Mouse (Mus musculus) embryo, embryonic 11 days (tissue): ENCODE measurements at regions not wholly inside any gene's neighbourhood (a gene's known extent, or its start where the extent isn't known, plus 50 kb on each side); places are given as distances from the start of the nearest gene placed in this dataset.

ENCODE experiments used
- DNase-seq: peaks from one replicate; pipeline ENCODE4 v3.0.0-alpha.2; 2015

DNA sequence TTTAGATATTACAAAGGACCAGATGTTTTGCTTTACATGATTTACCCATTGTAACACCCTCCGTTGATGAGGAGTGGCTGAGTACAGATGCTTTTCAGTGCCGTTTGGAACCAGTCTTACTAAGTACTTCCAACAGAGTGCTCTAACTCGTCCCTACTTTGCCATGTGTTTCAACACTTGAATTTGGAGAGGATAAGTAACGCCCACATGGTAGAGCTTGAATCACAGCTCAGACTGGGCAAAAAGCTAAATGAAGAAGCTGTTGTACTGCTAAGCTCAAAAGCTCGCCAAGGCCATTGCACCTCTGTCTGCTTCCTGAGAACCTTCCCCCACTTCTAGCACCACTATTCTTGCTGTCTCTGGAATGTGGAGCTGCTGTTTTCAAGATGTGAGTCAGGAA is 471.1 kb downstream of the Nfib start:
- DNase-seq: no peak

DNA sequence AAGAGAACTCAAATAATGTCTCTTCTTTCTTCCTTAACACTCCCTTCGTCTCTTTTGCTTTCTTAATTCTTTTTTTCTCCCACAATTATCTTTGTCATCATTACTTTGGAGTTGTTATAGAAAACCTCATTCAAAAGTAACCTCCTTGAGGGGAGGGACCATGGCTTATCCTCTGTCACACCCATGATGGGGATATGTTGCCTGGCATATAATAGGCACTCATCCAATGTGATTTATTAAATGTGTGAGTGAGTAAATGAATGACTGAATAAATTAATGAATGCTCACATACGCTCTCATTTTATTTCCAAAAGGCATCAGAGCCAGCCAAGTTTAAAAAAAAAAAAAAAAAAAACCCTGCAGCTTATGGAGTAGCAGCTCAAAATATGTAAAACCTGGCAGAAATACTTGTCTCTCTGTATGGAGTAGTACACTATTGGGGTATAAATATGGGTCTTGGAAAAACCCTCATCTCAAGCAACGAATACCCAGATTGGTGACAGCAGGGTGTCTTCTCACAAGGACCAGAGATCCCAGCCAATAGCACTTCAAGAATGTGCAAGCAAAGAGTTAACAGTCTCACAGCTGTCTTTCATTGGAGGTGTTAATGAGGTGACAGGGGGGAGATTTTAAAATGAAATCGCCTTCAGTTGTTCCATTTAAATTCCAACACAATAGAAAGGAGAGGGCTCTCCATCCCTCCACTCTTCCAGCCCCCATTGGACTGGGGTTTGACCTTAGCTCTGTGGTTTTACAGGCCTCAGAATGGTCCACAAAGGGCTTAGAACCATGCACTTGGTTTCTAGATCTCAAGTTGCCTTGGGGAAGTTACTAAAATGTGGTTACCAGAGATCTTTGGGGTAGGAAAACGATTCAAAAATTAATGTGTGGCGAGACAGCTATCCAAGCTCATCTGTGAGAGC is 479.1 kb downstream of the Nfib start:
- no peak for DNase-seq

DNA sequence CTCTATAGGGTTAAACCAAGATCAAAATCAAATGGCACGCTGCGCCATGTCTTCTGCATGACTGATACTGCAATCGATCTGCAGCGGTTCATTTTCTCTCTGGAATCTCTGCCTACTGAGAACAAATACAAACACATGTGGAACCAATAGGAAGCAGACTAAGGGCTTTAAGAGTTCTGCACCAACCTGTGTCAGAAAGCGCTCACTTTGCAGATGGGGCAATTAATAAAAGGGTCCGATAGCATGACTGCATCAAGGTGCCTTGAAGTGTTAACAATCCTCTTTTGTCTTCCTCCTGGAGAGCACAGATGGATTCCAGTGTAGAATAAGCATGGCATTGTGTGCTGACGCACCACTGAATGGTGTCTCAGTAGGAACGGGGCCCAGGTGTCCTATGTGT is 484.8 kb downstream of the Nfib start:
- DNase-seq: peak; percentile 60

DNA sequence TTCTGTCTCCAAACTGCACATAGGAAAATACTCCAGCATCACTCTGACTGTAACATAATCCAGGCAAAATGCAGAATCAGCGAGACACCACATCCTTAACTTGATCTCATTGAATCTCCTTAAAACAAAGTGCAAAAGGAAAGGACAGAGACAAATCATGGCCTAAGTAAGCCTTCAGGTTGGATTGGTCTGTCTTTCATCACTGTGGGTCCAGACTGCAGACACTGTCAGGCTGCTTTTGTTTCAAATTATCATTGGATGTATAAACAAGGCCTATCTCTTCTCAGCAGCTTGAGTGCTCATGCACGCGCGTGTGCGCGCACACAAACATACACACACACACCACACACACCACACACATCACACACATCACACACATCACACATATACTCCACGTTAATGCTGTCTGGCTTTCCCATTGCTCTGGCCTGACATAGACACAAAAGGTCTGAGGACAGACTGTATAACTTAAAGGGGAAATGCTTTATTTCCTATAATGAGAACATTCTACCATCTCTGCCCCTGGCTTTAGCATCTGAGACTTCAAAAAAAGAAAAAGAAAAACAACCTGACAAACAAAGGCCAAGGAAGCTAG is 485.3 kb downstream of the Nfib start:
- DNase-seq: peak; percentile 26

DNA sequence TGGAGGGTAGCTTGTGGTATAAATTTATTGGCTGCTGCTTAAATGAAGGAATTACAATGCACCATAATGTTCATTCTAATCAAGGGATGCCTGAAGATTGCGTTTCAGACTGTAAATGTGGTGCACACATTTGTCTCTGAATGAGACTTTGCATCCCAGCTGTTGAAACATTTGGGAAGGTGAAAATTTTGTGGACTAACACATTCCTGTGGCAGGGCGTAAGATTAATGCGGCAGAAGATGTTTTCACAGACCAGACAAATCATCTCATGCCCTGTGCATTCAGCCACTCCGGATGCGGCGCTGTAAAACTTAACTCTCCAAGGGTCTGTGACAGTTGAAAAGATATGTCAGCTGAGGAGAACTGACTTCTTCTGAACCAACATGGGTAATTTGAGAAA is 486.9 kb downstream of the Nfib start:
- DNase-seq: no peak

DNA sequence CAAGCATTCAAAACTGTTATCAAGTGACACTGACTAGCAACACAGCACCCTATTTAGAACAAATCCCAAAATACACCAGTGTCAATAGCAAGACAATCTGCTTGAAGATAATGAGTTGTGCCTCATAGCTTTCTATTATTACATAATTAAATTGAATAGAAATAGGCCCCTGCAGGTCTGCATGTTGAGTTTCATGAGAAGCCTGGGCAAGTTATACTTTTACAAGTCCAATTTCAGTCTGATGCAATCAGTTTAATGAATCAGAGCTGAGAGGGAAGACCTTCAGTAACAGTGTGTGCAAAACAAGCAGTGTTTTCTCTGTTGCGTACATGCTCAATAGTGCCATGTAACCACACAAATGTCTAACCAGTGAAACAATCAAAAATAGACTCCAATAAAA is 498.5 kb downstream of the Nfib start:
- DNase-seq: no peak

DNA sequence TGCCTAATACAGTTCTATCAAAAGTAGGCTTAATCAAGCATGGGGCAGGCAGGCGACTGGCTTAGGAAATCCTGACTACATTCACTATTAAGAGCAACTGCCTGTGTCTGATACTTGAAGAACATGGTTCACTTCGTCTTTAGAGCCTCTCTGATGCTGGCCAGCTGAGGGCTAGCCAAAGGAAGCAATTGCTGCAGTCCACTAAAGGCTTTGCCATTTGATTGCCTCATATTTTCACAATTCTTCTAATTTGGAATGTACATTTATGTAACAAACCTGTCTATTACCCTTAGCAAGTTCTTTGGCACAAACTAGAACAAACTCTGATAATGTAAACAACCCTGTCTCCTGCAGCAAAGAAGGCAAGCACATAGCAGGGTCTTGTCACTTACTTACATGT is 505.2 kb downstream of the Nfib start:
- DNase-seq: no peak

DNA sequence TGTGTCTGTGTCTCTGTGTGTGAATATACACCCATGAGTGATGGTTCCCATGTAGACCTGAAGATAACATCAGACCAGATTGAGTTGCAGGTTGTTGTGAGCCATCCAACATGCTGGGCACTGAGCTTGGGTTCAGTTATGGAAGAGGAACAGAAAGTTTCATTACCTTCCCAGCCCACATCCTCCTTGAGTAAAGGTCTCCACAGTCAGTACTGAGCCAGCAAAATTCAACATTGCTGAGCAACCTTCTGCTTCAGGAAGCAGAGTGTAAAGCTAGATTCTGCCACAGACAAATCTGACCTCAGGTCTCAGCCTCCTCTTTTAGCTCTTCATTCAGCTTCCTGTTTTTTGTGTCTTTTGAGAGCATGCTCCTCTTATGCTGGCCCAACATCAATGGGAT is 506.4 kb downstream of the Nfib start:
- DNase-seq: no peak

DNA sequence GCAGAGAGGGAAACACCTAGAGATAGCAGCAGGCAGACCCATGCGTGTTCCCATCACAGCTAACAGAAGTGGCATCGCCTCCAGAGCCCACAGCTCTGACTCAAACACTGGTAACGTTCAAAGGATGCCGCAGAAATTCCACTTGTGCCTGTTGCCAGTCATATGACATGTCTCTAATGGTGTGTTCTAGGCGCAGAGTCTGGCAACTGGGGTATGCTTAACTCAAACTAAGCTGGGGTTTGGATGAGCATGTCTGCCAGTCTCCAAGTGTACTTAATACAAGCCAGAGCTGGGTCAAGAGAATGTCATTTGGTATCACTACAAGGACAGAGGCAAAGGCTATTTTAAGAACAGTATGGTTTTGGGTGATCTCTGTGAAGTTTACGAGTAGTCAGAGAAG is 507.9 kb downstream of the Nfib start:
- no peak for DNase-seq

DNA sequence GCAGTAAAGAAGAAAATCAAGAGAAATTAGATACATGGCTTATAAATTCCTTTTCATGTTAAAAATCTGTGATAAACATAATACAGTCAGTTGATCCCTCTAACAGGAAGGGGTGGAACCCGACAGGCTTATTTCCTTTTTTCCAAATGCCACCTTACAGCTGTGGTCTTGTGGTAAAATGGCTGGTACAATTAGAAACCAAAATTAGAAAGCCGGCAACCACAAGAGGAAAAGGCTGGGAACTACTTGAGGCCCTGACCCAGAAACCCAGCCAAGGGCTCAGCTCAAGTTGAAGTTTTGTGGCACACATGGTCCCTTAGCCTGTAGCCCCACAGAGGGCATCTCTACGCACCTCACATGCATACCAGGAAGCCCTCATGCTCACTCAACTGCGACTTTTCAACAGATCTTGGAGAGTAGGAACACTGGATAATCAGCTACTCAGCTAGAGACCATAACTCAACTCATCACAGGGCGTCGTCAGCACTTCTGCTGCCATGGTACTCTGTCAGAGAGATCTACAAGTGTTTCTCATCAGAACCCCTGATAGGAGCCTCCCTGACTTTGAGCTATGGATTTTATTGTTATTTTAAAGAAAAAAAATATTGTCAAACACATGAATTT is 509.4 kb downstream of the Nfib start:
- DNase-seq: peak; percentile 36

DNA sequence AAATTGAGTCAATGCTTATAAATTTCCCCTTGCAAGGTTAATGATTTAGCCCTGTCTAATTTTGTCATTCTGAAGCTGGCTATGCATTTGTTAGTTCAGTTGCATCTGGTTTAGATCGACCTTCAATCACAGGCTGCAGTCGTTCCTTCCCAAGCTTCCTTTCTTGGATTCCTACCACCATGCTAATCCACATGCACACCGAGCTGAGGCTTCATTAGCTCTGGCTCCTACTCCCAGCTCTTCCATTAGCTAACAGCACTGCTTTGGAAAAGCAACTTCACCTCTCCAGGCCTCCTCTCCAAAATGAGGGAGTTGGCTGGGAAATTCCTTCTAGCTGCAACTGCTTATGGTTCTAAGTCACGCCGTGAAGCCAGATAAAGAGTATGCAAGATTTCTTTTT is 511.6 kb downstream of the Nfib start:
- no peak for DNase-seq

DNA sequence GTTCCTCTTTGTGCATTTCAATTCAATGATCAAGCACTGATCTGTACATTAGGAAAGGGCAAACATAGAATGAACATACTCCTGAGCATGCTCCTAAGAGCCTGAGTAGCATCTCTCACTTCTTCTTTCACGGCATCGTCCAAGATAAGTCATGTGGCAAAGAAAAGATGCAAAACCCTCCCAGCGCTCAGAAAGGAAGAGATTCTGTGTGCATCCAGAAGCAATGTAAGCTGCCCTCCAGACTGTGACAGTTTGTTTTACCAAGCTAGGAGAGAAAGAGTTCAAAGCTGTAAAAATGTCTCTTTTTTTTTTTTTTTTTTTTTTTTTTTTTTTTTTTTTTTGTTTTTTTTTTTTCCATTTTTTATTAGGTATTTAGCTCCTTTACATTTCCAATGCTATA is 518.7 kb downstream of the Nfib start:
- no peak for DNase-seq

DNA sequence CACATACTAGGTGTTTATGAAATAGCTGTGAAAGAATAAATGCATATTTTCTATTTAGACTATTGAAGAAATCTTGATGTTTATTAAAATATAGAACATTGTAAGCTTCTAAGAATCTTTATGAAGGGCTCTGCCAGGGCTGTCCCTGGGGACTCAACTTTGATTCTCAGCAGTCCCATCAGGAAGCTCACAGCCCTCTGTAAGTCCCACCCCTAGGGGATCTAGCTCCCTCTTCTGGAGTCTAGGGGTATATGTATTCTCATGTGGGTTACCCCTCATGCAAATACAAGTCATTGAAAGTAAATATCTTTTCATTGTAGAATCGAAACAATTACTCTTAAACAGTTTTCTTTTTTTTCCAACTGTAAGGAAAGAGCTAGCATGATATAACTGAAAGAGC is 521.6 kb downstream of the Nfib start:
- DNase-seq: no peak

DNA sequence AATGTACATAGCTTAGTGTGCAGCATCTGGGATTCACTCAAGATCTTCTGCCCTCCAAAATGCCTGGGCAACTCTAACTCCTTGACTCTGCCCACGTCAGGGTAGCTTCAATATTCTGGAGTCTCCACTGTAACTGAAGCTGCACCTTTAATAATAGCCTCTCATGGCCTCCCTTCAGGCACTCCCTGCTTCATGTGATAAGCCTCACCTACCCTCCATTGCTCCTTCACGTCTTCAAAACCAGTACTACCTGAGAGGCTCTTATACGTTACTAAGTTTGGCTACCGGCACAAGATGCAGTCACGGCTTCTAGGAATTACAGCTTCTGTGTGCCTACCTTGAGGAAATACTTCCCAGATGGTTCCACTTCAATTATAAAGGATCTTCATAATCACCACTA is 527.4 kb downstream of the Nfib start:
- DNase-seq: no peak

DNA sequence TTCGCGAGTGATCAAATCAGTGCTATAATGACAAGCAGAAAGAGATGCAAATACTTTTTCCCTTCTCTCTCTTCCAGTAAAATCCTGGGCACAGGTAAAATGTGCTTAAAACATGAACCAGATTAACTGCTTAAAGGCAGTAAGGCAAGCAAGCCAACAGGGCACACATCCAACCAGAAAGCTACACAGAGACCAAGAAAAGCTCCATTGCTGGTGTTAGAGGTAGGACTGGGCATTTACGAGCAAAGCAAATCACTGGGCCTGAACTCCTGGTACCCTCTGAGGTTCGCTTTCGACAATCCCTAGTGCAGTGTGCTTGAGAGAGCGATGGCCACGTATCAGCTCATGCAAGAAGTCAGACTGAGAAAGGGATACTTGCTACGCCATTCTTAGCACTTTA is 528.8 kb downstream of the Nfib start:
- DNase-seq: no peak

DNA sequence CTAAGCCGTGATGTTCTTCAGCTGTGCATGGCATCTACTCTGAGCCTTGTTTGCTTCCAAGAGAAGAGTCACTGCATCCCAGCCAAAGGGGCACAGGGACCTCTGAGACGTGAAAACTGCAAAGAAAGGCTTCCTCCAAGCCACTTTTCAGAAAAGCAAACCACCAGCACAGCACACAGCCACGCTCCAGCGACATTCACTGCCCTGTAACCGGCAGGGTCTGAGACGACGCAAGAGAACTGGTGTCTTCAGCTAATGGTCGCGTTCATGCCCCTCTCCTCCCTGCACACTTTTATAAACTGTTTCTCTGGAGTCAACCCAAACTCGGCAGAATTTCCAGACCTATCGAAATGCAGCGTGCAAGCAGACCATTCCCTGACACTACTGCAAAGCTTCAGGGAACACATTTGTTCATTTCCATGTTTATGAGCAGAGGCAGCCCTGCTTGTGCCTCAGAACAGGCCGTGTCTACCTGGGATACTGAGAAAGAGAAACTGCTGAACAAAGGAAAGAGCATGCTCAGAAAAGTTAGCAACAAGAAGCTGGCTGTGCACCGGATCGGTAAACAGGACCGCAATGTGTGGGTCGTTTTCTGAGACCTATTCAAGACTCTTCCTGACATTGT is 532.0 kb downstream of the Nfib start:
- no peak for DNase-seq

DNA sequence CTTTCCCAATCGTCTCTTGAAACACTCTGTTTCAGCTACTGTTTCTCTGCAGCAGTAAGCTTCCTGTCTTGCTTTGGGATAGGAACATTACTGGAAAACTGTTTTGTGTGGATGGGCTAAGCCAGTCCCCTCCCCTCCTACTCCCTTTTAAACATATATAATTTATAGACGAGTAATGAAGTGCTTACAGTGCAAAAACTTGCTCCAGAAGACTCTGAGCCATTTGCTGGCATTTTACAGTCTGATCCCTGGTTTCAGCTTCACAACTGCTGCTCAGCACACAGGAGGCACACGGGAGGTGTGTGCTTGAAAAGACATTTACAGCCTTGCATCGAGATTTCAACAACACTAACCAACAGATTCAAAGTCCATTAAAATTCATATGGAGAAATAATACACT is 534.6 kb downstream of the Nfib start:
- DNase-seq: no peak

DNA sequence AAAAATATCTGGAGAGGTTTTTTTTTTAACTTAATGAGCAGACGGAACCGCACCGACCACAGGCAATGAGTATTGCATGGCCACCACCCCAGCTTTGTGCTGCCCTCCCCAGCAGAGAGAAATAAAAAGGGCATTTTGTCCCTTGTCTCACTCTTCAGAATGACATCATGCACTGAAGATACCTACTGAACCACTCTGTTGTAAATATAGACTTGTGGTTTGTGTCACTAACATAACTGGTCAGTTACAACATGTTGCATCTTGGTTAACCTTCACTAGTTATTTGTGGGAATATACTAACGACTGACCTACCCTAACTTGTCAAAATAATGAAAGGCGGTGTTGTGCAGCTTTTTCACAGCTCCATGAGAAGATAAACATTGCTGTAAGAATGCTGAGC is 537.5 kb downstream of the Nfib start:
- no peak for DNase-seq

DNA sequence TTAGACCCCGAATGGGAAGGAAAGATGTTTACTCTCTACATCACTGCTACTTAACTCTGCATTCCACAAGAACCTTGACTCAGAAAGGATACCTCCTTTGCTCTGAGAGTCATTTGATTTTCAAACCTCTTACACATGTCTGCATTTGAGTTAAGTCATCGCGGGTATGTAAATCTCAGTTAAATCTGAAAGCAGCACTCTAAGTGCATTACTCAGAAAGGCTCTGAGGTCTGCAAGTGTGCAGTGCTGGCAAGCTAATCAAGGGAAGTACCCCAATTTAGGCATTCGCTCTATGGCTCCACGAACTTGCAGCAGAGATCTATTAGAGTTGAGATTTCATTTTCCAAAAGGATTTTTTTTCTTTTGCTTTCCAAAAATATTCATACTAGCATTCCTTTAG is 538.2 kb downstream of the Nfib start:
- DNase-seq: no peak

DNA sequence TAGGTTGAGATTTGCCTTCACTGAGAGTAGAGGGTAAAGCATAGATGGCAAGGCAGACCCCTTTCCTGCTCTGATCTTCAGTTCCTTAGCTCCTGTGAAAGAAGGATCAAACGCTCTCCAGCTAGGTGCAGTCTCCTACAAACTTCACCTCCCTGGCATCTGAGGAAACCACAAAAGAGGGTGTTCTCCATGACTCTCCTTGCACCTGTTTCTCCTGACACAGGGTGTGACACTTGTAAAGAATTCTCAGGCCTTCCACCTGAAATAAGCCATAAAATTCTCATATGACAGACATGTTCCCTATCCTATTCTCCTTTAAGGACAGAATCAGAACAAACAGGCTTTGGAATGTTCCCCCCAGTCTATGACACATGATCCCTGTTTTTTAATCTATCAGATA is 538.7 kb downstream of the Nfib start:
- DNase-seq: no peak

DNA sequence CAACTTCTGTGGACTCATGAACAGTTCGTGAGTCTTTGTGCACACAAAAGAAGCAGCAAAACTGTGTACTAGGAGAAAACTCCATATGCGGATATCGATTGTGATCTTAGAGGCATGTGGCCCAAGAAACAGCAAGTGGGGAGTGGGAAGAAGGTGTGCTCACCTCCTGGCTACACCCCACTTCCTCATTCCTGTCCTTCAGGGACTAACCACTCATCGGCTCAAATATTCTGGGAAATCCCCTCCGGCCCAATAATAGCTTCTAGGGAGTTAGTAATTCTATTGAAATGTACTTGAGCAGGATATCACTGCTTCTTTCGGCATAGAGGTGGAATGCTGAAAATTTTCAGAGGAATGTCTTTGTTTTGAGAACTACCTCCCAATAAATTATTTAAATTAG is 539.5 kb downstream of the Nfib start:
- no peak for DNase-seq

DNA sequence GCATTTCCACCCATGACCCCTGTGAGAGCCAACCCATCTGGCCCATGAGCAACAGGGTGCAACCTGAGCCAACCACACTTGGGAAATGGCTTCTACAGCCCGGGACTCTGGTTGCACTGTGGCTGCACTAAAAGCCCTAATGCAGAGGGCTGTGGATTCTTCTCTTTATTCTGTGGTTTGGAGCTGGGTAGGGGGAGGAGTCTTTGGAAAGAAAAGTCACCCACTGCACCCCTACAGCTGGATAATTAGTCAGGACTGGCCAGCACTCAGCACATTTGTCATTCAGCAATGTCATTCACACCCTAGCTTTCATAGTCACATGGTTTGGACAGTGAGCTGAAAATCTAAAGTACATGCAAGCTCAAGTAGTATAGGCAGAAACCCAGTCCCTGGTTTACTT is 541.5 kb downstream of the Nfib start:
- DNase-seq: no peak

DNA sequence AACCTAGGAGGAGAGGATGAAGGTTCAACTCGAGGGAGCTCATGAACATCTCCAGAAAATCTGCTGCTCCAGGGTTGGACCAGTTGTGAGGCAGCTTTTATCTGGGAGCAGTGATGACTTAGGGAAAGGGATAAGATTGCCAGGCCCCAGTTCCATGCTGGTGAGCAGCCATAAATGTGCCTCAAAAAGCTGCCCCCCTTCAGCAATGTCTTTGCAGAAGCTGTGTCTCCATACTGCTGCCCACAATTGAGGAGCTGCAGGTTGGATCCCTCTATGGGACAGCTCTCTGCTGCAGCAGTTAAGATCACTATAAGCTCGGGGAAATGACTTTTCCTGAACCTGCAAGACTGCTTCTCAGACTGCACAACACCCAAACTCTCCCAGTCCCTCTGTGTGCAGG is 543.7 kb downstream of the Nfib start:
- no peak for DNase-seq

DNA sequence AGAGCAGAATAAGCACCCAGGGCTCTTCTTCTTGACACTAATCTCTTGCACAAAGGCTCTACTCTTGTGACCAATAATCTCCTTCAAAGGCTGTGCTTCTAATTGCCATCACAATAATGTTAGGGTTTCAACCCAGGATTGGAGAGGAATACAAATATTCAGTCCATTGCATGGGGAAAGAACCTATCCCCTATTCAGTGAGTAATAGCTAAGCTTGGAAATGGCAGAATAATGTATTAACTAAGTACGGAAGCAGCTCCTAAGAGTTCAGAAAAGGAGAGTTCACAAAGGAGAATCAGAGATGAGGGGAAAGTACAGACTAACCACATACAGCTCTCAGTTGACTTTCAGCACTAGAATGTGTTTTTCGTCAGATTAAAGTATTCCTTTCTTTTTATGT is 544.3 kb downstream of the Nfib start:
- DNase-seq: no peak
